Mouse (Mus musculus): ENCODE results near the gene Ccdc155. TPM values are rescaled to one million over a fixed set of nuclear protein-coding genes. Genes with fewer than 3 reads are reported as not detected.
"Not testable (repeated sequence)": the region's sequence is repeated elsewhere in the genome, so short reads cannot be mapped to it uniquely, and the experiment has no call there.

Gene Ccdc155
- polyA plus RNA-seq, 1 experiment, result 4.1 TPM

- no peak for DNase-seq
- TF ChIP-seq CTCF (IDR thresholded peaks at IDR 0.05; ENCODE audit: insufficient read depth, low read length), result no peak
- TF ChIP-seq POLR2A (IDR thresholded peaks at IDR 0.05; ENCODE audit: borderline replicate concordance, extremely low read depth, low read depth, low read length), result no peak
- 86% methylated on average over 9 of the region's 9 CpGs for WGBS
- H3K4me3 ChIP-seq (replicated peaks; ENCODE audit: extremely low read depth, low read depth, low read length), result no peak overlapping the region
- peaks cover 4% of the 10 kb centered on the region for H3K4me1 ChIP-seq (ENCODE audit: control insufficient read depth, insufficient read depth, low read length)
These were observed 49.1 kb downstream of the Ccdc155 start for GRCm38 (mm10) chr7:45155590-45155989.

GRCm38 (mm10) chr7:45154993-45155514, 49.6 kb downstream of the Ccdc155 start:
- peaks cover 6% of the 10 kb centered on the region for H3K4me1 ChIP-seq (ENCODE audit: control insufficient read depth, insufficient read depth, low read length)
- no peak for DNase-seq
- no peak overlapping the region for H3K4me3 ChIP-seq (replicated peaks; ENCODE audit: extremely low read depth, low read depth, low read length)
- TF ChIP-seq CTCF (IDR thresholded peaks at IDR 0.05; ENCODE audit: insufficient read depth, low read length) (peak; percentile 46), POLR2A (IDR thresholded peaks at IDR 0.05; ENCODE audit: borderline replicate concordance, extremely low read depth, low read depth, low read length) (no peak)
- 70% methylated on average over 12 of the region's 12 CpGs for WGBS

- 1% methylated on average over 69 of the region's 69 CpGs for WGBS
- Histone ChIP-seq H3K4me1 (ENCODE audit: control insufficient read depth, insufficient read depth, low read length) (peaks cover 6% of the 10 kb centered on the region), H3K4me3 (replicated peaks; ENCODE audit: extremely low read depth, low read depth, low read length) (peak within 1 kb of the TSS; percentile 93)
- TF ChIP-seq POLR2A (IDR thresholded peaks at IDR 0.05; ENCODE audit: borderline replicate concordance, extremely low read depth, low read depth, low read length) (peak; percentile 96), CTCF (IDR thresholded peaks at IDR 0.05; ENCODE audit: insufficient read depth, low read length) (no peak)
- peak; percentile 97 for DNase-seq
These were observed 50.3 kb downstream of the Ccdc155 start, which contains the start of the genes Pih1d1 and Aldh16a1 for GRCm38 (mm10) chr7:45154096-45154992. Gene Pih1d1 (plus strand): TSS chr7:45154303. Gene Aldh16a1 (minus strand): TSS chr7:45154584.

- Histone ChIP-seq H3K4me1 (ENCODE audit: control insufficient read depth, insufficient read depth, low read length) (peaks cover 6% of the 10 kb centered on the region), H3K4me3 (replicated peaks; ENCODE audit: extremely low read depth, low read depth, low read length) (peak overlapping the region; percentile 93)
- DNase-seq, result no peak
- no peak for TF ChIP-seq CTCF (IDR thresholded peaks at IDR 0.05; ENCODE audit: insufficient read depth, low read length)
- TF ChIP-seq POLR2A (IDR thresholded peaks at IDR 0.05; ENCODE audit: borderline replicate concordance, extremely low read depth, low read depth, low read length), result no peak
- 3% methylated on average over 5 of the region's 5 CpGs for WGBS
These were observed 51.1 kb downstream of the Ccdc155 start for GRCm38 (mm10) chr7:45153586-45153985.

GRCm38 (mm10) chr7:45153052-45153451, 51.6 kb downstream of the Ccdc155 start:
- not testable (repeated sequence) for H3K4me3 ChIP-seq (replicated peaks; ENCODE audit: extremely low read depth, low read depth, low read length); H3K4me1 ChIP-seq (ENCODE audit: control insufficient read depth, insufficient read depth, low read length); DNase-seq
- WGBS, result 93% methylated on average over 2 of the region's 2 CpGs

GRCm38 (mm10) chr7:45151303-45151702, 53.4 kb downstream of the Ccdc155 start:
- DNase-seq, result no peak

GRCm38 (mm10) chr7:45150321-45150720, 54.4 kb downstream of the Ccdc155 start:
- WGBS, result 61% methylated on average over 4 of the region's 4 CpGs
- DNase-seq, result no peak
- TF ChIP-seq POLR2A (IDR thresholded peaks at IDR 0.05; ENCODE audit: borderline replicate concordance, extremely low read depth, low read depth, low read length), result no peak
- no peak for TF ChIP-seq CTCF (IDR thresholded peaks at IDR 0.05; ENCODE audit: insufficient read depth, low read length)
- H3K4me1 ChIP-seq (ENCODE audit: control insufficient read depth, insufficient read depth, low read length), result peaks cover 6% of the 10 kb centered on the region
- H3K4me3 ChIP-seq (replicated peaks; ENCODE audit: extremely low read depth, low read depth, low read length), result no peak overlapping the region

More at GRCm38 (mm10) chr7:45151303-45151702, 53.4 kb downstream of the Ccdc155 start:
- 25% methylated on average over 11 of the region's 11 CpGs for WGBS
- Histone ChIP-seq H3K4me3 (replicated peaks; ENCODE audit: extremely low read depth, low read depth, low read length) (no peak overlapping the region), H3K4me1 (ENCODE audit: control insufficient read depth, insufficient read depth, low read length) (peaks cover 6% of the 10 kb centered on the region)
- TF ChIP-seq CTCF (IDR thresholded peaks at IDR 0.05; ENCODE audit: insufficient read depth, low read length) (no peak), POLR2A (IDR thresholded peaks at IDR 0.05; ENCODE audit: borderline replicate concordance, extremely low read depth, low read depth, low read length) (peak; percentile 17; the same call in 1 of the 2 replicates)

GRCm38 (mm10) chr7:45149545-45149944, 55.1 kb downstream of the Ccdc155 start:
- Histone ChIP-seq H3K4me3 (replicated peaks; ENCODE audit: extremely low read depth, low read depth, low read length) (no peak overlapping the region), H3K4me1 (ENCODE audit: control insufficient read depth, insufficient read depth, low read length) (peaks cover 6% of the 10 kb centered on the region)
- WGBS, result 65% methylated on average over 6 of the region's 6 CpGs
- no peak for DNase-seq
- no peak for TF ChIP-seq CTCF (IDR thresholded peaks at IDR 0.05; ENCODE audit: insufficient read depth, low read length)
- TF ChIP-seq POLR2A (IDR thresholded peaks at IDR 0.05; ENCODE audit: borderline replicate concordance, extremely low read depth, low read depth, low read length), result no peak

GRCm38 (mm10) chr7:45148534-45149098, 56.1 kb downstream of the Ccdc155 start:
- WGBS, result 54% methylated on average over 4 of the region's 4 CpGs
- no peak for DNase-seq
- Histone ChIP-seq H3K4me3 (replicated peaks; ENCODE audit: extremely low read depth, low read depth, low read length) (no peak overlapping the region), H3K4me1 (ENCODE audit: control insufficient read depth, insufficient read depth, low read length) (peaks cover 6% of the 10 kb centered on the region)
- TF ChIP-seq CTCF (IDR thresholded peaks at IDR 0.05; ENCODE audit: insufficient read depth, low read length) (no peak), POLR2A (IDR thresholded peaks at IDR 0.05; ENCODE audit: borderline replicate concordance, extremely low read depth, low read depth, low read length) (no peak)
